Mouse (Mus musculus) naive thymus-derived CD4-positive, alpha-beta T cell, adult 2 months (primary cell): Measurements from ENCODE around the gene Zbtb24.
A peak's percentile ranks its signal among the peaks of the same experiment; 100 is the strongest.

ENCODE experiments used
- DNase-seq: peaks from one replicate; pipeline ENCODE4 v3.0.0-alpha.2; 2011; ENCODE audit warnings: low read depth

Zbtb24 gene

GRCm38 (mm10) chr10:41467325-41467724 lies 17.1 kb downstream of the Zbtb24 start:
- DNase-seq, result no peak

- peak; percentile 29 for DNase-seq
Observed at GRCm38 (mm10) chr10:41470693-41471092, 20.5 kb downstream of the Zbtb24 start.

- DNase-seq, result no peak
Observed at GRCm38 (mm10) chr10:41472534-41472933, 22.4 kb downstream of the Zbtb24 start.

GRCm38 (mm10) chr10:41472962-41473481 lies 22.8 kb downstream of the Zbtb24 start:
- peak; percentile 68 for DNase-seq

DNA sequence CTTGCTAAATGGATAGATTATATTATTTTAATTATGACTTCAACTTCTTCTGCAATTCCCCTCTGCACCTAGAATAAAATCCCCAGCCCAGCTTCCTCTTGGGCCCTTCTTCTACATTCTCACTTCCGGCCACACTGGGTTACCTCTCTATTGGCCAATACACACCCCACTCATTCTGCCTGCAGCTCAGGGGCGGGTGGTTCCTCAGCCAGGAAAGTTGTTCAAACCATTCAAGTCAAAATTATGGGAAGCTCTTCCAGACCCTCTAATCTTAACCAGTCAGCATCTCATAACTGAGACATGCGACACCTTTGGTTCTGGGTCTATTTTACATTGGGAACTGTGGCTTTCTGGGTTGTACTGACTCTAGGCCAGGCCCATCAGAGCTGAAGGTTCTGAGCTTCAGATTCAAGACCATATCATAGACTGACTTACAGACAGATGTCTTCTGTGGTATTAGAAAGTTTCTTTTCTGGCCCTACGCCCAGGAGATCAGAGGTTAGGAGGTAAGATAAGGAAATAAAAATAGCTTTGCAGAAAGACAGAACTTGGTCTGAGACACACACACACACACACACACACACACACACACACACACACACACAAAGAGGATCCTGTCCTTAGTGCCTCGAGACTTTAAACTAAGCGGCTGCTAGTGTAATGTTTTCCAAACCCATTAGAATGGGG lies 23.7 kb downstream of the Zbtb24 start:
- peak; percentile 74 for DNase-seq

- DNase-seq, result peak; percentile 23
Observed at GRCm38 (mm10) chr10:41474981-41475391, 24.8 kb downstream of the Zbtb24 start.

DNA sequence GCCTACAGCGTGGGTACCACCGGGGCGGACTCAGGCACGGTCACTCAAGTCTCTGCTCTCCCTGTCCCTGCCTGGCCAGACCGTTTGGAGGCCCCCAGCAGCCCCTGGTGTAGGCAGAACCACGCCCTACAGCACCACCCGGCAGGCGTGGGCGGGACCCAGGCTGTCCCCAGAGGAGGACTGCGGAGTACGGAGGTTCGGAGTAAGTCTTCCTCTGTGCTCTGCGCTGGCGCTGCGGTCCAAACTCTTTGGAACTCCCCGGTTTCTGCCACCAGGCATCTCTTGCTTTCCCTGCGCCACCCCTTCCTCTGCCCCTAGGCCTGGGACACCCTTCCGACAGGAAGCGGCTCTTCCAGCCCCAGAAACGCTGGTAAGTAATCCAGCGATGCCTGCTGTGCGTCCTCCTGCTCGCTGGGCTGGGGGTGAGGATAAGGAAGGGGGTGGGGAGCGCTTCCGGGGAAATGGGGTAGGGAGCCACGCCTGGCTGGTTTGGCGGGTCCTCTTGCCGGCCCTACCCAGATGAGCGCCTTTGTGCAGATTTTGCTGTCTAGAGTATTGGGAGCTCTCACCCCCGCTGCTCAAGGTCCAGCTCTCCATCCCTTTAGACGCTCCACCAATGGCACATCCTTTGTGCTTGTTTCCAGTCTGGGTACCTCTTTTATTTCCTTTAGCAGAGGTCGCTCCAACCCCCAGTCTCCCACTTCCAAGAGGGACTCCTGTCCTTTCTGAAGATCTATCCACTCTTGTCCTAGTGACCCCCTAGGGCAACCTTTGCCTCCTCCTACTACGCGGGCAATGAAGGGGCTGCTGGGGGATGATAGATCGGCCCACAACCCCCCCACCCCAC lies 26.2 kb downstream of the Zbtb24 start, which contains the start of gene Mical1:
Mical1 (plus strand) TSS at position 144 of the 847 bp plus-strand sequence.
- DNase-seq, result peak; percentile 75

GRCm38 (mm10) chr10:41477018-41477277 lies 26.8 kb downstream of the Zbtb24 start:
- DNase-seq, result no peak

DNA sequence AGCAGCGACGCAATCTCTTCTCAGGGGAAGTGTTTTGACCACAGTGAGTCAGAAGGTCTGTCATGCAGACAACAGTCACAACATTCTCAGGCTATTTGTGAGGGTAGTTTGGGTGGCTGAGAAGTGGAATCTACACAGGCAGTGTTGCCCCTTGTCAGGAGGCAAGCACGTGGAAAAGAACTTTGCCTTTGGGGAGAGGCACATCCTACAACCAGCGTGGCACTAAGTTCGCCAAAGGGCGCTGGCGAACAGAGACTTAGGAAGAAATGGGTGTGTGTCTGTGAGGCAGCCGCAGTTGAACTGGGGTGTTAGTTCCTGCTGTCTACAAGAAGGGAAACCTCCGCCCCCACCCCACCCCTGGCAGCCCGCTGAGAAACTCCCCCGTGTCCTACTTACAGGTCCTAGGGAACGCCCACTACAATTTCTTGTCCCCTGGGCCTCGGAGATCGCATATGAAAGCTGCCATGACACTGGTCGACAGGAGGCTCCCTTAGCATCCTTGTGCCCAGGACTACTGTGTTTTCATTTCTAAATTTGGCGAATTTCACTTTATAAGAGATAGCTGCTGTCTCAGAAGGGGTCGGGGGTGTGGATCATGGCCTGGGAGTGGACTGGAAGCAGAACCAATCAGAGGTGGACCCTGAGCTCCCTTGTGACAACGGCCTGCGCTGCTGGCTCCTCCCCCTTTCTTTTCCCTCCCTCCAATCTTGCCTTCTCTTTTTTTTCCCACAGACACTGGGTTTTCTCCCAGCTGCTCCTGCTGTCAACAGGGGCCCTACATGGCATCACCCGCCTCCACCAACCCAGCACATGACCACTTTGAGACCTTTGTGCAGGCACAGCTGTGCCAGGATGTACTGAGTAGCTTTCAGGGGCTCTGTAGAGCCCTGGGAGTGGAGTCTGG lies 27.3 kb downstream of the Zbtb24 start:
- peak; percentile 68 for DNase-seq

- DNase-seq, result no peak
Observed at GRCm38 (mm10) chr10:41479961-41480360, 29.8 kb downstream of the Zbtb24 start.

- no peak for DNase-seq
Observed at GRCm38 (mm10) chr10:41480938-41481880, 31.0 kb downstream of the Zbtb24 start.

GRCm38 (mm10) chr10:41482446-41482845 lies 32.3 kb downstream of the Zbtb24 start:
- DNase-seq, result no peak

GRCm38 (mm10) chr10:41485778-41486177 lies 35.6 kb downstream of the Zbtb24 start:
- no peak for DNase-seq

GRCm38 (mm10) chr10:41486506-41487170 lies 36.5 kb downstream of the Zbtb24 start:
- DNase-seq, result no peak

GRCm38 (mm10) chr10:41488877-41489276 lies 38.7 kb downstream of the Zbtb24 start:
- DNase-seq, result no peak

DNA sequence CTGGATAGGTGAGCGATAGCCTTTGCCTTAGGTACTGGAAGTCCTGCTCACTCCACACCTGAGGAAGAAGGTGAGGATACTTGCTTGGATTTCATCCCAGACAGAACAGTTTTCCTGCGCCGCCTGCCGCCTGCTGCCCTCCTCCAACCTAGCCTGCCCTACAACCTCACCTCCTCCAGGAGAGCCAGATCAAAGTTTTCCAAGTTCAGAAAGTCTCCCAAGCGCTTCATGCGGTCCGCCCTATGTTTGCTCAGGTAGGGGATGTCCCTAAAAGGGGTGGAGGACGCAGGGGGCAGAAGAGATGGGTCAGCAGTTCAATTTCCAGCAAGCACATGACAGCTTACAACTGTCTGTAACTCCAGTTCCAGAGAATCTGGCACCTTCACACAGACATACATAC lies 39.1 kb downstream of the Zbtb24 start:
- DNase-seq, result no peak

- peak; percentile 95 for DNase-seq
Observed at GRCm38 (mm10) chr10:41489708-41490517, 39.7 kb downstream of the Zbtb24 start, which contains the start of the genes Smpd2 and Ppil6. Gene Smpd2 (minus strand): TSS chr10:41490369. Gene Ppil6 (plus strand): TSS chr10:41490439.

DNA sequence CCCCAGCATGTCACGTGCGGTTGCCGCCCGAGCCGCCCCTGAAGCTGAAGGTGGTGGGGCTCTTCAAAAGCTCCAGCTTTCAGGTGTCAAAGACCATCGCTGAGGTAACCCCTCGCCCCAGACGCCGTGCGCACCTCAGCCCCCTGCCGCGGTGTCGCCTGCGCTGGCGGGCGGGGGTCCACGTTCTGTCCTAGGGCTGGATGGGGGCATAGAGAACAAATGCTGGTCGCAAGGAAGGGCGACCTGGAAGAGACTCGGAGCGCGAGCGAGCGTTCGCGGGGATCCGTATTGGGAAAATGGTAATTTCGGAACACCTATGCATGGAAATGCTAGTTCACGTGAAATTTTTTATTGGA lies 40.3 kb downstream of the Zbtb24 start:
- no peak for DNase-seq

DNA sequence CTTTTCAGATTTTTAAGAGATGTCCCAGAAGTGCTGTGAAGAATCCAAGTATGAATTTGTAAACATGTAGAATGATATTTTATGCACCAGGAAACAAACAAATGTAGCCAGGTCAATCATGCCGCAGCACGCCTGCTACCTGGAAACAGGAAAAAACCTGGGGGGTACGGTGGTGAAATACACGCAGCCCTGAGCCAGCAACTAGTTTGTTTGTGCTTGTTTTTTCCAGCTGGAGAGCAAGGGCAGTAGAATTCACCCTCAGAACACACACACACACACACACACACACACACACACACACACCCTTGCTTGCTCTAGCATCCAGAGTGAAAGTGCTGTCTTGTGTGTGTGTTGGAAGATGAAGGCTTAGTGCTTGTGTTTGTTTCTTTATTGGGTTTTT lies 40.9 kb downstream of the Zbtb24 start:
- peak; percentile 61 for DNase-seq

DNA sequence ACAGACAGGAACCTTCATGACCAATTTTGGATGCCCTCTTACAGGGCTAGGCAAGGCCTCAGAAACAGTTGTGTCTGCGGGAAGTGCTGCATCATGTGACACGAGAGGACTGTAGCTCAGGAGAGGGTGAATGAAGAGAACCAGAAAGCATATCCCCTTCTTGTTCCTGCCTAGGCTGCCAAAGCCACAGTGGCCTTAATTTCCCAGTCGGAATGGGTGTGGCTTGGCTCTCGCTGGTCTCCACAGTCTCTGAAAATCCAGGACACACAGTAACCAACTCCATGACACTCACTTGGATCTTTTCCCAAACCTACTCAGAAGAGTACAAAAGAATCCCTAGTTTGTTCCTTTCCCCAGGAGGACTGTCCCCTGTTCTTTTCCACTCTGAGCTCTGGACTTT lies 50.8 kb downstream of the Zbtb24 start:
- DNase-seq, result no peak
